Mouse (Mus musculus) CD4-positive, CD25-positive, alpha-beta regulatory T cell, adult 4 months (primary cell): Measurements from ENCODE around the gene Lrrc47. TPM values are rescaled to one million over a fixed set of nuclear protein-coding genes. Genes with fewer than 3 reads are reported as not detected.

ENCODE experiments used
- polyA plus RNA-seq, 2 experiments: library from polyadenylated mRNA; unstranded; fragments of 100-300 nt; shearing (Covaris generic); gene quantifications; one replicate each; pipeline ENCODE4 v1.2.1; 2017

Lrrc47 gene
- polyA plus RNA-seq, 2 experiments from 2014 or later: 4.6 to 7.3 TPM

Other genes starting within 250 kb of the Lrrc47 start
- gene A430005L14Rik, start 54.5 kb upstream of the Lrrc47 start, polyA plus RNA-seq: 100 to 1,000 TPM; 103 to 106 TPM
- 10 to 100 TPM; 14.8 to 23.5 TPM for gene Dffb, start 36.6 kb upstream of the Lrrc47 start, polyA plus RNA-seq
- gene Cep104, start 36.5 kb upstream of the Lrrc47 start, polyA plus RNA-seq: 1 to 10 TPM; 2.7 to 3.1 TPM
- under 1 TPM; 0.12 to 0.65 TPM for gene Smim1, start 14.5 kb downstream of the Lrrc47 start, polyA plus RNA-seq
- not detected for gene Ccdc27, start 30.9 kb downstream of the Lrrc47 start, polyA plus RNA-seq
- gene Trp73, start 128.5 kb downstream of the Lrrc47 start, polyA plus RNA-seq: not detected
- gene Wrap73, start 130.6 kb downstream of the Lrrc47 start, polyA plus RNA-seq: 10 to 100 TPM; 27.0 to 28.9 TPM
- 10 to 100 TPM; 11.4 to 28.4 TPM for gene Tprgl, start 148.9 kb downstream of the Lrrc47 start, polyA plus RNA-seq
- gene Megf6, start 159.0 kb downstream of the Lrrc47 start, polyA plus RNA-seq: not detected